Mouse (Mus musculus): ENCODE measurements around the gene Sh2d4b.

Sh2d4b gene

DNA sequence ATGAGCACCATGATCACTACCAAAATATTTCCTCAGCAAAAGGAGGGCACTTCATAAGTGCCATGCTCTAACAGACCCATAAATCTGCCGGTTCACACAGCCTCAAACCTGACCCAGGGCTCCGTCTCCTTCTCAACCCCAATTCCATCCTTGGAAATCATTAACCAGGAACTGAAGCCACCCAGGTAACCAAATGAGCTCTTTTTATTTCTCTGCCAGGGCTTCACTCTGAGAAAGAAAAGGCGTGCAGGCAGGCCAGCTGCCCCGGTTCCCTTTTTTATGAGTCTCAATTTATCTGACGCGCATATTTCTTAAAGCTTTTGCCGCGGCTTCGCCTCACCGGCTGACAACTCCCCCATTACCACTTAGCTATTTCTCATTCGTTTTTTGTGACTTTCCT is 63.0 kb downstream of the Sh2d4b start:
- DNase-seq = no peak

DNA sequence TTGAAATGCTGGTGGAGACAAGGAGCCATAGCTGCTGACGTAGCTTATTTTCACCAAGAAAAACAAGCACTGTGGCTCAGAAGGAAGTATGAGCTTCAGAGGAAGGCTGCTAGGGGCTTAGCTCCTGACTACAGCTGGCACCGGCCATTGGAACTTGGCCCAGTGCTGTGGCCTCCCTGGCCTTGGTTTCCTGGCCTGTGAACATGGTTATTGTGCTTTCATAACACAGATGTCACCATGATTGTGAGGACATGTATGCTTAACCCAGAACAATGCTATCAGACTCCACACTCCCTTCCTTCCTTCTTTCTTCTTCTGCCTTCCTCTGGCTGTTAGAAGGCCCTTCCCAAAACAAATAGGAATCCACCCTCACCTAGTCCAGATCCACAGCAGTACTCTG is 75.0 kb downstream of the Sh2d4b start:
- DNase-seq = no peak

DNA sequence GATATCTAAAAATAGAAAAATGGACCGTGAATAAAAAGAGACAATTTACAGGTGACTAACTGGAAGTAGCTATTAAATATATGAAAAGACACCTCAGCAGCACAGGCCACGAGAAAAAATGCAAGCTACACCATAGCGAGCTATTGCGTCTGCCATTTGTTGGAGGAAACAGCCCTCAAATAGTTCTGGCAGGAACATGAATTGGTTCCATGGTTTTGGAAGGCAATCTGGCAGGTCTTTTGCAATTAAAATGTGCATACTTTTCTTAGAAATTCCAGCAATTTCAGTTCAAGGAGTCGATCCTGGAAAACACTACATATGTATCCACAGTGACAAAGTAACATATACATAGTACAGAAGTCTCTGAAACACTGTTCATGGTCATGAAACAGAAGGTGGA is 76.4 kb downstream of the Sh2d4b start:
- no peak for DNase-seq

DNA sequence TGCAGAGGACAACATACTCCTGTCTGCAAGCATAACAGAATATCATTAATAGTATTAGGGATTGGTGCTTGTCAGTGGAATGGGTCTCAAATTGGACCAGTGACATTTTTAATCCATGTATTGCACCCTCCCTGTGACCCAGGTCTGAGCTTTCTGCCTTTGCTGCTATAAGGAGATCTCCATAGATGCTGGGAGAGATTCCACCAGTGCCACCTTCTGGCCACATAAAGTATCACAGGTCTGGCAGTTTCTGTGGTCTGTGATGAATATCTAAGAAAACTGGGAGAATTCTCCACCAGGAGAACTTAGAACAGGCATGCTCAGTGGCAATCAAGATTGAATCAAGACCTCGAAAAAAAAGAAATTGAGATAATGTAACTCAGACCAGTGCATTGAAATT is 101.5 kb downstream of the Sh2d4b start:
- peak; percentile 32 for DNase-seq

DNA sequence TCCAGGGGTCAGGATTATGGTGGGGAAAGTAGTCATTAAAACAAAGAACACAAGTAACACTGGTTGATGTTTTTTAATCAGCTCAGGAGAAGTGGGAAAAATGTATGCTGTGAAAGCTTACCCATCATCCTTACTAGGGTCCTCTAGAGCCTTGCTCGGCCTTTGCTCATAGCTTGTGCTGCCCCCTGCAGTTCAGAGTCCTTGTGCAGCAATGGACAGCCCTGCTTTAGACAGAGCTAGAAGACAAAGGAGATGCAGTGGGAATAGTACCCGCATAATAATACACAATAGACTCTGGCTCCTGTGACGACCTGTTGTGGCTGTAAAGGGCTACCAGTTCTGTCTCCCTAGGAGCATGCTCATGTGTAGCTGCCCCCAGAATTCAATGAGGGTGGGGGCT is 104.0 kb downstream of the Sh2d4b start:
- DNase-seq = peak; percentile 29

DNA sequence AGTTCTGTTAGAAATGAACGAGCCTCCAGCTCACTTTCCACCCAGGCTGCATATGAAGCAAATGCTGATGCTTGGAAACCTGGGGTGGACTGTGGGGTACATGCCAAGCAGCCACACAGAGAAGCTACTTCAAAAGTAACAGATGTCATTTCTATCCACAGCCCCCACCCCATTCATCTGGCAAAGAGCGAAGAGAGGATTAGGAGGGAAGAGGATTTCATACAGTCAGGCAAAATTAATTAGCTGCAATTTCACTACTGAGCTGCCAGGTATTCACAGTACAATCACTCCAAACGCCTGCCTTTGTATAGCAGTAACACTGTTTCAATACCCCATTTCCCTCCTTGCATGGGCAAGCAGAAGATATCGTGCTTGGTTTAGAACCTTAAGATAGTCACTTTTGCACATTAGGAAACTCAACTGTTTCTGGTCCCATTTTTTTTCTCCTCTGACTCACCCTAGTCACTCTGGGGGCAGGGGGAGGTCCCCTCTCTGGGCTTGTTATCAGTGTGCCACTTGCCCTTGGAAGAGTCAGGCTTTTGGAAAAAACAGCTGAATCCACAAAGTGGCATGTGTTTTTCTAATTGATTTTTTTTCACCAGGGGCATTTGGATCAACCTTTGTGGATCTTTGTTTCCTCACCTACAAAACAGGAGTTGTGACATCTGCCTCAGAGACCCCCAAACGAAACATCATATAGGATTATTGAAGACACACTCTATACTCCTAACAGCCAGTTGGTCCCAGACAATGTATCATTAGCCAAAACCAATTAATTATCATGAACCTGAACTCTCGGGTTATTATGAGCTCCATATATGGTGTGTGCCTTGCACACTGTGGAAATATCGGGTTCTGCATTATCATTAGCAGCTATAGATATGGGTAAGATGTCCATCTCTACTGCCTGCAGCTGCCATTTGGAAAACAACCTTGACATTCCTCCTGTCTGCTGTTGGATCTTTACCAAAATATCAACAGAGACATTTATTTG is 123.7 kb downstream of the Sh2d4b start:
- no peak for DNase-seq
